Mouse (Mus musculus): ENCODE results near the gene Cnpy2. TPM values are rescaled to one million over a fixed set of nuclear protein-coding genes. Genes with fewer than 3 reads are reported as not detected.
A peak's percentile ranks its signal among the peaks of the same experiment; 100 is the strongest.
"Not testable (repeated sequence)": the region's sequence is repeated elsewhere in the genome, so short reads cannot be mapped to it uniquely, and the experiment has no call there.

The Cnpy2 gene
- 245 and 259 TPM in 2 replicates for polyA plus RNA-seq (2016; fragmentation: Nextera tagmentation; extraction: Ambion mirVana)

GRCm38 (mm10) chr10:128322141-128323108, at the start of gene Cnpy2:
Gene Cnpy2 (plus strand): TSS chr10:128322459.
- under 1% methylated on average over 40 of the region's 40 CpGs for WGBS
- DNase-seq (ENCODE audit: low spot score) = peak; percentile 97
- H3K27ac ChIP-seq (replicated peaks) = peak within 1 kb of the TSS; percentile 98
- peak within 1 kb of the TSS; percentile 90 for H3K4me3 ChIP-seq
- peaks cover 21% of the 10 kb centered on the region for H3K4me1 ChIP-seq
- no peaks in the 10 kb centered on the region for H3K27me3 ChIP-seq (ENCODE audit: low read depth, poor library complexity, severe bottlenecking)
- H3K36me3 ChIP-seq = peaks cover 75% of the 10 kb centered on the region
- H3K9me3 ChIP-seq (replicated peaks) = no peaks in the 10 kb centered on the region

DNA sequence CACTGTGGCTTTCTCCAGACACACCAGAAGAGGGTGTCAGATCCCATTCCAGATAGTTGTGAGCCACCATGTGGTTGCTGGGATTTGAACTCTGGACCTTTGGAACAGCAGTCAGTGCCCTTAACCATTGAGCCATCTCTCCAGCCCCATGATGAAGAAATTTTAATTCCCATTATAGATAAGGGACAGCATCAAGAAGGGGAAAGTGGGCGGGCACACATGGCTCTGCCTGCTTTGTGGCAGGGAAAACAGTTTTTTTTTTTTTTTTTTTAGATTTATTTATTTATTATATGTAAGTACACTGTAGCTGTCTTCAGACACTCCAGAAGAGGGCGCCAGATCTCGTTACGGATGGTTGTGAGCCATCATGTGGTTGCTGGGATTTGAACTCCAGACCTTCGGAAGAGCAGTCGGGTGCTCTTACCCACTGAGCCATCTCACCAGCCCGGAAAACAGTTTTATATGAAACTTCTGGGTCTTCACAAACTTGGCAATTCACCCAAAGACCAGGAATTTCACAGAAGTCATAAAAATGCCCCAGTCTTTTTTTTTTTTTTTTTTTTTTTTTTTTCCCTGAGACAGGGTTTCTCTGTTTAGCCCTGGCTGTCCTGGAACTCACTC, 49.3 kb upstream of the Cnpy2 start:
- not testable (repeated sequence) for H3K4me1 ChIP-seq; H3K27me3 ChIP-seq (ENCODE audit: low read depth, poor library complexity, severe bottlenecking)

DNA sequence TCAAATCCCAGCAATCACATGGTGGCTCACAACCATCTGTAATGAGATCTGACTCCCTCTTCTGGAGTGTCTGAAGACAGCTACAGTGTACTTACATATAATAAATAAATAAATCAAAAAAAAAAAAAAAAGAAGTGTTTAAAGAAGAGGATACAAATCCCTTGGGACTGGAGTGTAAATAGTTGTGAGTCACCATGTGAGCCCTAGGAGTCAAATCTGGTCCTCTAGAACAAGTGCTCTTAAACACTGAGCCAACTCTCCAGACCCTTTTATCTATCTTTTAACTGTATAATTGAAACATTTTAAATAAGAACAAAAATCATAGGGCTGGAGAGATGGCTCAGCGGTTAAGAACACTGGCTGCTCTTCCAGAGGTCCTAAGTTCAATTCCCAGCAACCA, 46.9 kb upstream of the Cnpy2 start:
- H3K27ac ChIP-seq (replicated peaks); H3K9me3 ChIP-seq (replicated peaks); H3K4me3 ChIP-seq; H3K27me3 ChIP-seq (ENCODE audit: low read depth, poor library complexity, severe bottlenecking); H3K4me1 ChIP-seq; DNase-seq (ENCODE audit: low spot score): not testable (repeated sequence)
- H3K36me3 ChIP-seq = peaks cover 37% of the 10 kb centered on the region
- WGBS = 87% methylated on average over 1 of the region's 1 CpGs

More for the DNA sequence above, 49.3 kb upstream of the Cnpy2 start:
- 90% methylated on average over 6 of the region's 7 CpGs for WGBS
- H3K36me3 ChIP-seq = peaks cover 15% of the 10 kb centered on the region
- DNase-seq (ENCODE audit: low spot score); H3K27ac ChIP-seq (replicated peaks); H3K4me3 ChIP-seq; H3K9me3 ChIP-seq (replicated peaks): not testable (repeated sequence)

DNA sequence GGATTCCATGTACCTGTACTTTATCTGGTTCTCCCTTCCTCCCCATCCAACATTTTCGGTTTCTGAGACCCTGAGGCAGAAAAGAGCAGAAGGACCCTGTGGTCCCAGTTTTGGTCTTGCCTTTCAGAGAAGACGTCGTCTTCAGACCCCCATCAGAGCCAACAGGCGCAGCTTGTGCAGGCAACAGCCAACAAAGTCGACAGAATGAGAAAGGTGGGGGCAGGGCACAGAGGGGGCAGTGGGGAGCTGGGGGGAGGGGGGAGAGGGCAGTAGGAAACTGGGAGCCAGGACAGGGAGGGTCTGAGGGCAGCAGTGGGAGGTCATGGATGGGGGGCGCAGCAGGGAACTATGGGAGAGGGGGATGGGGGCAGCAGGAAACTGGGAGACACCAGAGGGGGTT, 44.1 kb upstream of the Cnpy2 start:
- Histone ChIP-seq H3K9me3 (replicated peaks) (no peaks in the 10 kb centered on the region), H3K36me3 (peaks cover 65% of the 10 kb centered on the region), H3K4me3 (no peak overlapping the region), H3K27ac (replicated peaks) (no peak overlapping the region), H3K27me3 (ENCODE audit: low read depth, poor library complexity, severe bottlenecking) (no peaks in the 10 kb centered on the region), H3K4me1 (no peaks in the 10 kb centered on the region)
- DNase-seq (ENCODE audit: low spot score) = no peak
- WGBS = 56% methylated on average over 6 of the region's 6 CpGs

- Histone ChIP-seq H3K9me3 (replicated peaks) (no peaks in the 10 kb centered on the region), H3K4me1 (no peaks in the 10 kb centered on the region), H3K27ac (replicated peaks) (no peak overlapping the region), H3K36me3 (peaks cover 90% of the 10 kb centered on the region), H3K27me3 (ENCODE audit: low read depth, poor library complexity, severe bottlenecking) (no peaks in the 10 kb centered on the region), H3K4me3 (no peak overlapping the region)
- 87% methylated on average over 6 of the region's 6 CpGs for WGBS
- DNase-seq (ENCODE audit: low spot score) = no peak
Measured at GRCm38 (mm10) chr10:128280943-128281342, 41.3 kb upstream of the Cnpy2 start.

DNA sequence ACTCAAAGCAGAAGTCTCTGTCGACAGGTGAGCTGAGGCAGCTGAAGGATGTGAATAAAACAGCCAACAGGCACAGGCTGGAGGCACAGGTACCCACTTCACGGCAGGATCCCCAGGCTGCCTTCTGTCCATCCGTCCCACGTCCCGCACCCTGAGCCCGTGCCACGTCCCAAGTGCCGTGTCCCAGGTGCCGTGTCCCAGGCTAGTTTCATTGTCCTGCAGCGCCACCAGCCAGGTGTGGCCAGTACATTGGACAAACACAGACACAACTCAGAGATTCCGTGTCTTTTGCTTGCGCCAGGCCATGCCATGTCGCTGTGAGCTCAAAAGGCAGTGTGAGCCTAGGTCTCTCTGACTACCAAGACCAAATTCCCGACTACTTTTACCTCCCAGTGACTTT, 40.6 kb upstream of the Cnpy2 start:
- Histone ChIP-seq H3K9me3 (replicated peaks) (no peaks in the 10 kb centered on the region), H3K27me3 (ENCODE audit: low read depth, poor library complexity, severe bottlenecking) (no peaks in the 10 kb centered on the region), H3K4me3 (no peak overlapping the region), H3K4me1 (no peaks in the 10 kb centered on the region), H3K36me3 (peaks cover 91% of the 10 kb centered on the region), H3K27ac (replicated peaks) (no peak overlapping the region)
- no peak for DNase-seq (ENCODE audit: low spot score)
- WGBS = 95% methylated on average over 14 of the region's 14 CpGs

DNA sequence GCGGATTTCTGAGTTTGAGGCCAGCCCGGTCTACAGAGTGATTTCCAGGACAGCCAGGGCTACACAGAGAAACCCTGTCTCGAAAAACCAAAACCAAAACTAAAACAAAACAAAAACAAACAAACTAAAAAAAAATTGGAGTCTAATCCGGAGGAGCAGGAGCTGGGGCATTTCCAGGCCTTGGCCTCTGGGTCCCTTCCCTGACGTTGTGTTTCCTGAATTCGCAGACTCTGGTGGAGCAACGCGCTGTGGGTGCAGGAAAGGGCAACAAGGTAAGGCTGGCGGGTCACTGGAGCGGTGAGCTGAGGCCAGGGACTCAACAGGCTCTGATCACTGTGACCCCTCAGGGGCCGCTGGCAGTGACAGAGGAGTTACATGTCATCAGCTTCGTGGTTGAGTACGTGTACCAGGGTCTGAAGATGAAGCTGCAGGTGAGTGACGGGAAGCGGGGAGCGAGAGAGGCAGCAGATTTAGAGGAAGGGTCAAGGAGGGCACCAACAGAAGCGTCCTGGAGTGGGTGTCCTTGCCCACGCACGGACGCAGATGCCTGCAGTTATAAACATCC, 39.3 kb upstream of the Cnpy2 start:
- Histone ChIP-seq H3K36me3 (peaks cover 79% of the 10 kb centered on the region), H3K9me3 (replicated peaks) (no peaks in the 10 kb centered on the region), H3K4me1 (no peaks in the 10 kb centered on the region), H3K4me3 (no peak overlapping the region), H3K27ac (replicated peaks) (no peak overlapping the region), H3K27me3 (ENCODE audit: low read depth, poor library complexity, severe bottlenecking) (no peaks in the 10 kb centered on the region)
- no peak for DNase-seq (ENCODE audit: low spot score)
- 91% methylated on average over 20 of the region's 20 CpGs for WGBS

DNA sequence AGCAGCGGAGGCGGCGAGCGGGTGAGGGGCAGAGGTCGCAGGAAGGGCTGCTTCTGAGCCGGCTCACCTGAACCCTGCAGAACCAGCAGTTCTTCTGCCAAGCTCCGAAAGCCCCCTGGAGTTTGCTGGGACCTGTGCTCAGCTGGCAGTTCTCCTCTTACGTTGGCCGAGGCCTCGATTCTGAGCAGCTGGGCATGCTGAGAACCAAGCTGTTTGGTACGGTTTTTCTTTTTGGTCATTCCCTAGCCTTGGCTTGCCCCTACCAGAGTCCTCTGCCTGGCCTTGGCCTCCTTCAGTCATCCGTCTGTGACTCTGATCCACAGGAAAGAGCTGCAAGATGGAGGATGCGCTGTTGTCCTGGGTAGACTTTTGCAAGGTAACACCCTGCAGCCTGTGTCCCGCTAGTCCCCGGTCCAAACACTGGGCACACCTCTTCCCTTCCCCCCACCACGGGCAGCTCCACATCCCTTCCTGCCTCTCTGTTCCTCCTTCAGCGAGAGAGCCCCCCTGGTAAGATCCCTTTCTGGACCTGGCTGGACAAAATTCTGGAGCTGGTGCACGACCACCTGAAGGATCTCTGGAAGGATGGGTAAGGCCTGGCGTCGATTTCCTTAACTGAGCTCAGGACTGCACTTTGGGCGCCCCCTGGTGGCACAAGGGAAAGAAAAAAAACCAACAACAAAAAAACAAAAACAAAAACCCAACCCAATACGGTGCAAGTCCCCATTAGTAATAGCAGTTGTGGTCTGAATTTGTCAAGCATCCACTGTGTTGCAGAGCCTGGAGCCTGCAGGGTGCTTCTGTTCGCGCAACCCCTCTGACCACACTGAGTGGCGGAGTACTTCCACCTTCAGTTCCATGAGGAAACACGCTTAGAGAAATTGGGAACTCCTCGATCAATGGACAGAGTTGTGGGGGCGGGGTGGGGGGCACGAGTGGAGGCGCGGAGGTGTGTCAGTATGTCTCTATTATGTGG, 38.4 kb upstream of the Cnpy2 start:
- H3K4me3 ChIP-seq = no peak overlapping the region
- 67% methylated on average over 31 of the region's 31 CpGs for WGBS
- no peak overlapping the region for H3K27ac ChIP-seq (replicated peaks)
- H3K36me3 ChIP-seq = peaks cover 77% of the 10 kb centered on the region
- H3K27me3 ChIP-seq (ENCODE audit: low read depth, poor library complexity, severe bottlenecking) = no peaks in the 10 kb centered on the region
- no peaks in the 10 kb centered on the region for H3K4me1 ChIP-seq
- no peaks in the 10 kb centered on the region for H3K9me3 ChIP-seq (replicated peaks)
- DNase-seq (ENCODE audit: low spot score) = peak; percentile 70

DNA sequence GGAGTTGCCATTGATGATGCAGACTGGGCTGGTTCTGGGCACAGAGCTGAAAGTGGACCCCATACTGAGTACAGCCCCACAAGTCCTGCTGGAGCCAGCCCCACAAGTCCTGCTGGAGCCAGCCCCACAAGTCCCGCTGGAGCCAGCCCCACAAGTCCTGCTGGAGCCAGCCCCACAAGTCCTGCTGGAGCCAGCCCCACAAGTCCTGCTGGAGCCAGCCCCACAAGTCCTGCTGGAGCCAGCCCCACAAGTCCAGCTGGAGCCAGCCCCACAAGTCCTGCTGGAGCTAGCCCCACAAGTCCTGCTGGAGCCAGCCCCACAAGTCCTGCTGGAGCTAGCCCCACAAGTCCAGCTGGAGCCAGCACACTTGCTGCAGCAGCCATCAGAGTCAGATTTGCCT, 31.7 kb upstream of the Cnpy2 start:
- WGBS = 78% methylated on average over 1 of the region's 1 CpGs
- not testable (repeated sequence) for H3K4me3 ChIP-seq; H3K27ac ChIP-seq (replicated peaks); H3K27me3 ChIP-seq (ENCODE audit: low read depth, poor library complexity, severe bottlenecking); H3K9me3 ChIP-seq (replicated peaks); DNase-seq (ENCODE audit: low spot score); H3K4me1 ChIP-seq
- H3K36me3 ChIP-seq = peaks cover 45% of the 10 kb centered on the region

DNA sequence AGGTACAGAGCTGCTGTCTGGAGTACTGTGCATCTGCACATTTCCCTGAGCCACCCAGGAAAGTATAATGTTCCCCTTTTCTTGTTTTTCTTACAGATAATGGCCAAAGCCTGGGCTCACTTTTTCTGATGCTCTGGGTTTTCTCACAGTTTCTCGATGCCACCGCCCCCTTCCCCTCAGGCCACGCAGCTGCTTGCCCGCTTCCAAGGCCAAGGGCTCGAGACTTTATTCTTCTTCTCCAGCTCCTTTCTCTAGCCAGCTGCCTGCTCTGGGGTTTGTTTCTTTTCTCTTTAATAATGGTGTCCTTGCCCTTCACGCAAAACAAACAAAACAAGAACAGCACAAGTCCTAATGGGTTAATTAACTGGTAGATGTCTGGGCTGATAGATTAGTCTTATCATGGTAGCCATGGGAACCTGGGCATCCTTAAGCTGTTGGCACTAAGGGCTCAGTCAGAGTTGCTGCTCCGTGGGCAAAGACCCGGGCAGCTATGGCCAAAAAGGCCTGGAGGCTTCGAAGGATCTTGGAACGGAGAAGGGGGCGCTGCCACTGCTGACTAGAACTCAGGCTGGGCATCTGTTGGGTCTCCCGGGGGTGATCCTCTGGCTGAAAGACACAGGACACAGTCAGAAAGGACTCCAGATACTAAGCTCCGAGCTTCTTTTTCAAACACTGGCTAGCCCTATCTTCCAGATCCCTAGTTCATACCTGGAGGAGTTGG, 25.7 kb upstream of the Cnpy2 start:
- 85% methylated on average over 13 of the region's 13 CpGs for WGBS
- Histone ChIP-seq H3K4me3 (no peak overlapping the region), H3K36me3 (peaks cover 14% of the 10 kb centered on the region), H3K9me3 (replicated peaks) (no peaks in the 10 kb centered on the region), H3K27ac (replicated peaks) (no peak overlapping the region), H3K4me1 (no peaks in the 10 kb centered on the region), H3K27me3 (ENCODE audit: low read depth, poor library complexity, severe bottlenecking) (no peaks in the 10 kb centered on the region)
- DNase-seq (ENCODE audit: low spot score) = no peak

GRCm38 (mm10) chr10:128297221-128297620, 25.0 kb upstream of the Cnpy2 start:
- H3K4me1 ChIP-seq = peaks cover 3% of the 10 kb centered on the region
- DNase-seq (ENCODE audit: low spot score) = no peak
- H3K9me3 ChIP-seq (replicated peaks) = no peaks in the 10 kb centered on the region
- H3K4me3 ChIP-seq = no peak overlapping the region
- H3K27me3 ChIP-seq (ENCODE audit: low read depth, poor library complexity, severe bottlenecking) = no peaks in the 10 kb centered on the region
- H3K36me3 ChIP-seq = peaks cover 8% of the 10 kb centered on the region
- no peak overlapping the region for H3K27ac ChIP-seq (replicated peaks)
- WGBS = 88% methylated on average over 4 of the region's 4 CpGs

All from midbrain, embryonic 10.5 days (tissue).